Mouse (Mus musculus): Measurements from ENCODE around the gene Olfr1221. TPM values are rescaled to one million over a fixed set of nuclear protein-coding genes. Genes with fewer than 3 reads are reported as not detected.
"Not testable (repeated sequence)": the region's sequence is repeated elsewhere in the genome, so short reads cannot be mapped to it uniquely, and the experiment has no call there.

The Olfr1221 gene
- polyA plus RNA-seq (2017; shearing (Covaris generic)) = not detected

- no peak for ATAC-seq
Measured at GRCm38 (mm10) chr2:89117183-89117582, at the start of gene Olfr1221. TSS of gene Olfr1221 (minus strand) at chr2:89117283.

GRCm38 (mm10) chr2:89164711-89165110 is 47.6 kb upstream of the Olfr1221 start:
- ATAC-seq = not testable (repeated sequence)

DNA sequence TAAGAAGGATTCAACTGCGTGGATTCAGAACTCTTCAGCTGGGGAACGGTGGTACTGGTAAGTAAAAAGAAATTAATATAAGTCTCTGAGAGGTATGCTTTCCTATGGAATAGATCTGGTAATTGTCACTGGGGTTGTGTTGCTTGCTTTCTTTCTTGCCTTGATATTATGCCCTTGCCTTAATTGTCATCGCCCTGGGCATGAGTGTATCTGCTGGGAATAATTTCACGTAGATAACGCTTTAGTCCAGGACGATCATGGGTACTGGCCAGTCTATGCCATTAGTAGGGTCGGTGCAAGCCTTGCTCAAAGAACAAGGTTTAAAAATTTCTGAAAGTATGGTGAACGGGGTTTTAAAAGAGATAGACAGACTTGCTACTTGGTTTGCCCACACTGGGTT is 46.9 kb upstream of the Olfr1221 start, which contains the start of gene Olfr1224-ps1:
TSS of gene Olfr1224-ps1 (minus strand) at position 101 of the 400 bp plus-strand sequence.
- ATAC-seq = not testable (repeated sequence)

GRCm38 (mm10) chr2:89151460-89151859 is 34.4 kb upstream of the Olfr1221 start, which contains the start of gene Olfr1223:
TSS of gene Olfr1223 (minus strand) at chr2:89151560.
- no peak for ATAC-seq

- ATAC-seq = no peak
Measured at GRCm38 (mm10) chr2:89132954-89133353, 15.9 kb upstream of the Olfr1221 start, which contains the start of gene Olfr1222. TSS of gene Olfr1222 (minus strand) at chr2:89133054.

DNA sequence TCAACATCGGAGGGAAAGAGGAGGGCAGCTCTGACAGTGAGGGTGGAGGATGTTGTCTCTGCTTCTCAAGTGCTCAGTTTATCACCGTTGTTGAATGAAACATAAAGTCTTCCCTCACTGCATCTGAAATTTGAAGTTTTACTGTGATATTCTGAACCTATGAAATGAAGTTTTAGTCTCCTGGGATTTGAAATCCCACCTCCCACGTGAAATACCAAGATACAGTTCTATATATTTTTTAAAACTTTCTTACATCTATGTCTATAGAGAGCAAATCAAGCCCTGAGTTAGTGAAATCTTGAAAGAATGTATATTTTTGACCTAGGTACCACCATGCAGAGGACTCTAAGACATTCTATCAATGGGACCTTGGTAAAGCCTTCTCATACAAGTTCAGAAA is 10.3 kb downstream of the Olfr1221 start, which contains the start of gene Olfr1220:
TSS of gene Olfr1220 (minus strand) at position 101 of the 400 bp plus-strand sequence.
- no peak for ATAC-seq

- no peak for ATAC-seq
Measured at GRCm38 (mm10) chr2:89105651-89106050, 11.4 kb downstream of the Olfr1221 start.

GRCm38 (mm10) chr2:89093848-89094247 is 23.2 kb downstream of the Olfr1221 start:
- no peak for ATAC-seq

DNA sequence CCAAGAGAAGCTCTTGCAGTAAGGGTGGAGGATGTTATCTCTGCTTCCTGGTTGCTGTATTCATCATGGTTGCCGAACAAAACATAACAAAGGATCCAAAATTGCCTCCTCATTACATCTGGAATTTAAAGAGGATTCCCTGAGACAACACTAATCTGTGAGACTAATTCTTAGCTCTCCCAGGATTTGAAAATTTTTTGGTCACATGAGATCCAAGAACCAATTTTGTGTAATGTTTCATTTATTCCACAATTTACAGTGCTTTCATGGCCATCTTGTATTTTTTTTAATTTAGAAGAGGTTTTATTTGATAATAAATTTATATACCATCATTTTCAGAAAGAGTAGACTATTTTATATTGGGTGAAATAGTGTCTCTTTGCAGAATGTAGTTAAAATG is 33.7 kb downstream of the Olfr1221 start, which contains the start of gene Olfr1219:
TSS of gene Olfr1219 (minus strand) at position 101 of the 400 bp plus-strand sequence.
- no peak for ATAC-seq

DNA sequence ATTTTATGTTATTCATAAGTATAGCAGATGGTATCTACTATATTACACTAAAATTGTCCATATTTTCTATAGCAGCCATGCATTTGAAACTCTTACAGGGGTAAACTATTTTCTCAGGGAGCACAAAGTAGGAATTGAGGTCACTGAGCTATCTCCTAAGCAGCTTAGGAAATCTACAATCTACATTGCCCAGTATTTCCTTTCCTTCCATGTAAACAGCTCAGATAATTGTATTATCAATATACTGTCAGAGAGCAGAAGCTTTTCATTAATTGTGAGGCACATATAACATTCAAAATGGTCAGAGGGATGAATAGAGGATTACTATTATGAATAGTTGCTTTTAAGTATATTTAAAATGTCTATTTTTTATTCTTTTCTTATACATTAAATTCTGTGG is 35.6 kb downstream of the Olfr1221 start:
- ATAC-seq = no peak

GRCm38 (mm10) chr2:89061087-89061486 is 56.0 kb downstream of the Olfr1221 start, which contains the start of gene Olfr1218:
TSS of gene Olfr1218 (minus strand) at chr2:89061187.
- no peak for ATAC-seq

Other genes with a start within 250 kb of the Olfr1221 start
- not detected for gene Olfr1208, start 215.0 kb downstream of the Olfr1221 start, polyA plus RNA-seq (2017; shearing (Covaris generic))
- not detected for gene Olfr1209, start 202.1 kb downstream of the Olfr1221 start, polyA plus RNA-seq (2017; shearing (Covaris generic))
- gene Olfr1211, start 179.2 kb downstream of the Olfr1221 start, polyA plus RNA-seq (2017; shearing (Covaris generic)) = not detected
- not detected for gene Olfr1212, start 163.3 kb downstream of the Olfr1221 start, polyA plus RNA-seq (2017; shearing (Covaris generic))
- gene Gm13762, start 137.0 kb downstream of the Olfr1221 start, polyA plus RNA-seq (2017; shearing (Covaris generic)) = not detected
- not detected for gene Olfr1214, start 124.6 kb downstream of the Olfr1221 start, polyA plus RNA-seq (2017; shearing (Covaris generic))
- not detected for gene Olfr1215, start 110.3 kb downstream of the Olfr1221 start, polyA plus RNA-seq (2017; shearing (Covaris generic))
- gene Olfr1216, start 98.9 kb downstream of the Olfr1221 start, polyA plus RNA-seq (2017; shearing (Covaris generic)) = not detected
- gene Olfr1217, start 85.2 kb downstream of the Olfr1221 start, polyA plus RNA-seq (2017; shearing (Covaris generic)) = not detected
- gene Olfr1218, start 56.1 kb downstream of the Olfr1221 start, polyA plus RNA-seq (2017; shearing (Covaris generic)) = not detected
- gene Olfr1219, start 33.8 kb downstream of the Olfr1221 start, polyA plus RNA-seq (2017; shearing (Covaris generic)) = not detected
- not detected for gene Olfr1220, start 10.4 kb downstream of the Olfr1221 start, polyA plus RNA-seq (2017; shearing (Covaris generic))
- gene Olfr1222, start 15.8 kb upstream of the Olfr1221 start, polyA plus RNA-seq (2017; shearing (Covaris generic)) = not detected
- gene Olfr1223, start 34.3 kb upstream of the Olfr1221 start, polyA plus RNA-seq (2017; shearing (Covaris generic)) = not detected
- gene Olfr1224-ps1, start 46.8 kb upstream of the Olfr1221 start, polyA plus RNA-seq (2017; shearing (Covaris generic)) = not detected
- gene Olfr1225, start 57.4 kb upstream of the Olfr1221 start, polyA plus RNA-seq (2017; shearing (Covaris generic)) = under 1 TPM in 1 of 3 experiments, not detected in 2; 0.13 TPM
- gene Olfr1226, start 82.8 kb upstream of the Olfr1221 start, polyA plus RNA-seq (2017; shearing (Covaris generic)) = not detected
- gene Olfr1228, start 136.8 kb upstream of the Olfr1221 start, polyA plus RNA-seq (2017; shearing (Covaris generic)) = not detected
- gene Olfr1229, start 170.7 kb upstream of the Olfr1221 start, polyA plus RNA-seq (2017; shearing (Covaris generic)) = not detected
- not detected for gene Olfr1230, start 180.0 kb upstream of the Olfr1221 start, polyA plus RNA-seq (2017; shearing (Covaris generic))
- not detected for gene Olfr1231, start 189.8 kb upstream of the Olfr1221 start, polyA plus RNA-seq (2017; shearing (Covaris generic))
- gene Olfr1232, start 212.4 kb upstream of the Olfr1221 start, polyA plus RNA-seq (2017; shearing (Covaris generic)) = not detected
- gene Olfr1233, start 225.1 kb upstream of the Olfr1221 start, polyA plus RNA-seq (2017; shearing (Covaris generic)) = not detected
- not detected for gene Olfr1234, start 247.6 kb upstream of the Olfr1221 start, polyA plus RNA-seq (2017; shearing (Covaris generic))